Mouse (Mus musculus): ENCODE data around the gene Rwdd4a. TPM values are rescaled to one million over a fixed set of nuclear protein-coding genes. Genes with fewer than 3 reads are reported as not detected.

Rwdd4a gene
- polyA plus RNA-seq, 2 experiments = 10.1 to 25.0 TPM

DNA sequence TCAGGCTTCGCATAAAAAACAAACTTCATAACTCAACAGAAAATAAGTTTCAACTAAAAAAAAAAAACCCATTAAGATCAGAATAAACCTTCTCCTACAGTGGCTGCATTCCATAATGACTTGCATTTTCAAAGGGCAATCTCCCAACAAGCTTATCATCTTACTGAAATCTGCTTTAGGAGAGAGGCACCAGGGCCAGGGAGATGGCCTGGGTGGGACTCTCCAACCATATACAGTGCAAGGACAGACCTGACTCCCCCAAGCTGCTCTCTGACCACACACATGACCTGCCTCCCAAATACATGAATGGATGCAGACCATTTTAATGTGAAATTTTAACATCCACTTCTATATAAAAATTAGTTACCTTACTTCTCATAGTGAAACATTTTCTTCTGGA, 5.4 kb upstream of the Rwdd4a start:
- no peaks in the 10 kb centered on the region for H3K9me3 ChIP-seq (ENCODE audit: control insufficient read depth, low read length)
- peaks cover 5 to 9% of the 10 kb centered on the region in 2 experiments; a peak in 3 of 4 replicates for H3K4me1 ChIP-seq (replicated peaks; ENCODE audit: control insufficient read depth in 2 of 2, insufficient read depth in 2 of 2, low read length in 1 of 2)
- DNase-seq (ENCODE audit: low read depth in 3 of 3, low spot score in 3 of 3) = no peak
- no peaks in the 10 kb centered on the region for H3K27me3 ChIP-seq (ENCODE audit: control insufficient read depth, insufficient read depth, low read length)
- no peak overlapping the region for H3K9ac ChIP-seq (replicated peaks)
- WGBS (ENCODE audit: insufficient replicate concordance) = 74% methylated on average over 1 of the region's 1 CpGs
- peaks cover 16% of the 10 kb centered on the region for H3K36me3 ChIP-seq (replicated peaks; ENCODE audit: control insufficient read depth, insufficient read depth, low read depth)
- TF ChIP-seq EP300 (IDR thresholded peaks at IDR 0.05; ENCODE audit: low read depth) (no peak), CTCF (IDR thresholded peaks at IDR 0.05; ENCODE audit: low read depth) (no peak)
- no peak for ATAC-seq (ENCODE audit: insufficient read depth)
- no peak overlapping the region for H3K4me2 ChIP-seq (ENCODE audit: low read depth)
- H3K4me3 ChIP-seq (ENCODE audit: insufficient read depth in 1 of 2, low read depth in 2 of 2, low read length in 2 of 2) = no peak overlapping the region
- no peak overlapping the region for H3K27ac ChIP-seq

GRCm38 (mm10) chr8:47538323-47538722, 4.9 kb downstream of the Rwdd4a start:
- H3K9me3 ChIP-seq (ENCODE audit: control insufficient read depth, low read length) = no peaks in the 10 kb centered on the region
- TF ChIP-seq CTCF (IDR thresholded peaks at IDR 0.05; ENCODE audit: low read depth) (no peak), EP300 (IDR thresholded peaks at IDR 0.05; ENCODE audit: low read depth) (no peak)
- no peak for ATAC-seq (ENCODE audit: insufficient read depth)
- no peak overlapping the region for H3K4me3 ChIP-seq (ENCODE audit: insufficient read depth in 1 of 2, low read depth in 2 of 2, low read length in 2 of 2)
- H3K4me1 ChIP-seq (replicated peaks; ENCODE audit: control insufficient read depth in 2 of 2, insufficient read depth in 2 of 2, low read length in 1 of 2) = peaks cover 3 to 8% of the 10 kb centered on the region in 2 experiments
- no peak overlapping the region for H3K4me2 ChIP-seq (ENCODE audit: low read depth)
- H3K36me3 ChIP-seq (replicated peaks; ENCODE audit: control insufficient read depth, insufficient read depth, low read depth) = no peaks in the 10 kb centered on the region; the same call in 1 of the 2 replicates
- H3K9ac ChIP-seq (replicated peaks) = no peak overlapping the region
- 76% methylated on average over 4 of the region's 4 CpGs for WGBS (ENCODE audit: insufficient replicate concordance)
- no peak for DNase-seq (ENCODE audit: low read depth in 3 of 3, low spot score in 3 of 3)
- H3K27me3 ChIP-seq (ENCODE audit: control insufficient read depth, insufficient read depth, low read length) = no peaks in the 10 kb centered on the region
- no peak overlapping the region for H3K27ac ChIP-seq

DNA sequence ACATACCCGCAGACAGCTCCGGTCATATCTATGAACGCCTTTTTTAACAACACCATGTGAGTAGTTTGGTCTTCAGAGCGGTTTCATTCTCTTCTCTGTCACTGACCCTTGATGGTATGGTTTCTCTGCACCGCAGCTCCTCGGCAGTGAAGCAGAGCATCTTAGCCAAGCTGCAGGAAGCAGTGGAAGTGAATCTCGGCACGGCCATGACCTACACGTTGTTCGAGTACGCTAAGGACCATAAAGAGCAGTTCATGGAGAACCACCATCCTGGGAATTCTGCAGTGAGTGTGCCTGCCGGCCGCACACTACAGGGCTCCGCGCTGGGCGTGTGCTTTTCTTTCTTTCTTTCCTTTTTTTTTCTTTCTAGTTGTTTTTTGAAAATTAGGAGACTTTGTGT, 9.3 kb downstream of the Rwdd4a start:
- no peaks in the 10 kb centered on the region for H3K27me3 ChIP-seq (ENCODE audit: control insufficient read depth, insufficient read depth, low read length)
- TF ChIP-seq EP300 (IDR thresholded peaks at IDR 0.05; ENCODE audit: low read depth) (no peak), CTCF (IDR thresholded peaks at IDR 0.05; ENCODE audit: low read depth) (no peak)
- DNase-seq (ENCODE audit: low read depth in 3 of 3, low spot score in 3 of 3) = no peak
- no peak for ATAC-seq (ENCODE audit: insufficient read depth)
- no peaks in the 10 kb centered on the region; a peak in 1 of 4 replicates for H3K4me1 ChIP-seq (replicated peaks; ENCODE audit: control insufficient read depth in 2 of 2, insufficient read depth in 2 of 2, low read length in 1 of 2)
- H3K9ac ChIP-seq (replicated peaks) = no peak overlapping the region
- H3K27ac ChIP-seq = no peak overlapping the region
- H3K36me3 ChIP-seq (replicated peaks; ENCODE audit: control insufficient read depth, insufficient read depth, low read depth) = peaks cover 14% of the 10 kb centered on the region
- no peak overlapping the region for H3K4me3 ChIP-seq (ENCODE audit: insufficient read depth in 1 of 2, low read depth in 2 of 2, low read length in 2 of 2)
- no peak overlapping the region for H3K4me2 ChIP-seq (ENCODE audit: low read depth)
- 85% methylated on average over 16 of the region's 16 CpGs for WGBS (ENCODE audit: insufficient replicate concordance)
- H3K9me3 ChIP-seq (ENCODE audit: control insufficient read depth, low read length) = no peaks in the 10 kb centered on the region

GRCm38 (mm10) chr8:47544094-47544493, 10.6 kb downstream of the Rwdd4a start:
- ATAC-seq (ENCODE audit: insufficient read depth) = no peak
- H3K4me3 ChIP-seq (ENCODE audit: insufficient read depth in 1 of 2, low read depth in 2 of 2, low read length in 2 of 2) = no peak overlapping the region
- no peak overlapping the region for H3K4me2 ChIP-seq (ENCODE audit: low read depth)
- H3K9ac ChIP-seq (replicated peaks) = no peak overlapping the region
- no peaks in the 10 kb centered on the region for H3K27me3 ChIP-seq (ENCODE audit: control insufficient read depth, insufficient read depth, low read length)
- DNase-seq (ENCODE audit: low read depth in 3 of 3, low spot score in 3 of 3) = no peak
- H3K36me3 ChIP-seq (replicated peaks; ENCODE audit: control insufficient read depth, insufficient read depth, low read depth) = peaks cover 25% of the 10 kb centered on the region
- H3K27ac ChIP-seq = no peak overlapping the region
- no peaks in the 10 kb centered on the region for H3K9me3 ChIP-seq (ENCODE audit: control insufficient read depth, low read length)
- no peaks in the 10 kb centered on the region; a peak in 1 of 4 replicates for H3K4me1 ChIP-seq (replicated peaks; ENCODE audit: control insufficient read depth in 2 of 2, insufficient read depth in 2 of 2, low read length in 1 of 2)
- no peak for TF ChIP-seq EP300 (IDR thresholded peaks at IDR 0.05; ENCODE audit: low read depth)
- TF ChIP-seq CTCF (IDR thresholded peaks at IDR 0.05; ENCODE audit: low read depth) = no peak
- 69% methylated on average over 5 of the region's 5 CpGs for WGBS (ENCODE audit: insufficient replicate concordance)

DNA sequence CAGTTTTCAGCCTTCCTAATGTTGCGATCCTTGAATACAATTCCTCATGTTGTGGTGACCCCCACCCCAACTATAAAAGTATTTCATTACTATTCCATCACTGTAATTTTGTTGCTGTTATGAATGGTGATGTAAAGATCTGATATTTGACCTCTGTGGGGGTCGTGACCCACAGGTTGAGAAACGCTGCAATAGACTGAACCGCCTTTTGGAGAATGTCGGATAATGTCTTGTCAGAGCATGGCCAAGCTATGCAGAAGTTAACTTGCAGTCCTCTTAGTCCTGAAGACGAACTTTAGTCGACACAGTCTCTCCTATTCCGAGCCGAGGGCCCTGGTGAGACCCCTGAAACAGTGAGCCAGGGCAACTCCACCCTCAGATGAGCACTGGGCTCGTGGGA, 13.6 kb downstream of the Rwdd4a start:
- no peak overlapping the region for H3K27ac ChIP-seq
- H3K27me3 ChIP-seq (ENCODE audit: control insufficient read depth, insufficient read depth, low read length) = no peaks in the 10 kb centered on the region
- TF ChIP-seq EP300 (IDR thresholded peaks at IDR 0.05; ENCODE audit: low read depth) (no peak), CTCF (IDR thresholded peaks at IDR 0.05; ENCODE audit: low read depth) (no peak)
- H3K36me3 ChIP-seq (replicated peaks; ENCODE audit: control insufficient read depth, insufficient read depth, low read depth) = peaks cover 29% of the 10 kb centered on the region
- no peak overlapping the region for H3K4me3 ChIP-seq (ENCODE audit: insufficient read depth in 1 of 2, low read depth in 2 of 2, low read length in 2 of 2)
- WGBS (ENCODE audit: insufficient replicate concordance) = 86% methylated on average over 10 of the region's 10 CpGs
- DNase-seq (ENCODE audit: low read depth in 3 of 3, low spot score in 3 of 3) (no peak), ATAC-seq (ENCODE audit: insufficient read depth) (no peak)
- H3K4me1 ChIP-seq (replicated peaks; ENCODE audit: control insufficient read depth in 2 of 2, insufficient read depth in 2 of 2, low read length in 1 of 2) = no peaks in the 10 kb centered on the region; a peak in 1 of 4 replicates
- H3K9ac ChIP-seq (replicated peaks) = no peak overlapping the region
- no peak overlapping the region for H3K4me2 ChIP-seq (ENCODE audit: low read depth)
- no peaks in the 10 kb centered on the region for H3K9me3 ChIP-seq (ENCODE audit: control insufficient read depth, low read length)
